Comparison of ENCODE assay signal across 8 mouse cellular contexts in the genomic region with DNA sequence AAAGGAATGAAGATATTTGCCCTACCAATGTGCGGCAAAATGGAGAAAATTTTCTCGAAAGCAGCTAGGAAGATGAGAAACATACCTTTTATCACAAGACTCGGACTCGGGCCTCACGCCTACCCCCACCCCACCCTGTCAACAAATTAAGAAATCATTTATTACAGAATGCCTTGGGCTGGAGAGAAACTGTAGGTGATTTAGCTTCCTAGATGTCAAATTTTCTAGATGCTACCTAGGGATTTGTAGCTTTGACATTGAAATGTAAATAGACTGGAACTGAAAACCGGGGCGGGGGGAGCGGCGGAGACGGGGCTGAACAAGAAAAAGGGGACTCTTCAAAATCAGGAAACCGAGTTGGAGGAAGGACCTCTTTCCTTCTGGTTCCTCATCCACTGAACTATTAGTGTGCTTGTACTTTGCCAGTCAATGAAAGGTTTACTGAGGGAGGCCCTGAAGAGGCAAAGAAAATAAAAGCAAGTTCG. TPM values are rescaled to one million over a fixed set of nuclear protein-coding genes. Genes with fewer than 3 reads are reported as not detected.
DNase-seq lines count a peak whose midpoint lies in the region; ATAC-seq and TF ChIP-seq lines count a peak whose summit lies in the region.

No protein-coding gene starts in this region.

- no peaks in the 10 kb centered on the region for H3K9me3 ChIP-seq in kidney, postnatal 0 days (replicated peaks; ENCODE audit: low read length)
- H3K9me3 ChIP-seq in forebrain, embryonic 13.5 days (replicated peaks): no peaks in the 10 kb centered on the region
- no peaks in the 10 kb centered on the region for H3K9me3 ChIP-seq in midbrain, embryonic 13.5 days

- H3K36me3 ChIP-seq in kidney, postnatal 0 days (ENCODE audit: insufficient read depth, low read length): no peaks in the 10 kb centered on the region
- H3K36me3 ChIP-seq in forebrain, embryonic 13.5 days (ENCODE audit: poor library complexity, severe bottlenecking): no peaks in the 10 kb centered on the region
- H3K36me3 ChIP-seq in midbrain, embryonic 13.5 days: no peaks in the 10 kb centered on the region

- no peaks in the 10 kb centered on the region for H3K4me1 ChIP-seq in kidney, postnatal 0 days (replicated peaks; ENCODE audit: insufficient read depth, low read length)
- H3K4me1 ChIP-seq in forebrain, embryonic 13.5 days: 0 out of 2 replicates have a peak, but pooled peaks cover 7% of the 10 kb centered on the region
- H3K4me1 ChIP-seq in midbrain, embryonic 13.5 days (replicated peaks): peaks cover 7% of the 10 kb centered on the region; the same call in 1 of the 2 replicates

- 27% methylated on average over 12 of the region's 12 CpGs for WGBS in kidney, postnatal 0 days
- 23% methylated on average over 12 of the region's 12 CpGs for WGBS in forebrain, embryonic 13.5 days
- 24% methylated on average over 12 of the region's 12 CpGs for WGBS in midbrain, embryonic 13.5 days

- no peak for TF ChIP-seq CTCF in kidney, postnatal 0 days (IDR thresholded peaks at IDR 0.05; ENCODE audit: low read depth)

- peak overlapping the region; percentile 50 for H3K4me2 ChIP-seq in kidney, postnatal 0 days (ENCODE audit: low read length)
- H3K4me2 ChIP-seq in forebrain, embryonic 13.5 days: peak overlapping the region; percentile 58
- H3K4me2 ChIP-seq in midbrain, embryonic 13.5 days (replicated peaks): peak overlapping the region; percentile 49

- H3K27ac ChIP-seq in kidney, postnatal 0 days: no peak overlapping the region
- no peak overlapping the region; the same call in 1 of the 2 replicates for H3K27ac ChIP-seq in forebrain, embryonic 13.5 days
- peak overlapping the region; percentile 31; the same call in 1 of the 2 replicates for H3K27ac ChIP-seq in midbrain, embryonic 13.5 days

- DNase-seq in kidney, postnatal 0 days (ENCODE audit: low spot score): peak; percentile 9
- no peak for DNase-seq in kidney, adult 18-20 months
- DNase-seq in adipocyte (ENCODE audit: low spot score): peak; percentile 16
- DNase-seq in kidney, postnatal 36 days: peak; percentile 1 to 26
- no peak for DNase-seq in ovary, adult 18-20 months (ENCODE audit: low spot score)
- no peak for DNase-seq in urinary bladder, postnatal 4 days (ENCODE audit: low spot score in 2 of 2)

- no peaks in the 10 kb centered on the region for H3K27me3 ChIP-seq in kidney, postnatal 0 days (ENCODE audit: insufficient read depth, low read length)
- H3K27me3 ChIP-seq in forebrain, embryonic 13.5 days: no peaks in the 10 kb centered on the region
- no peaks in the 10 kb centered on the region for H3K27me3 ChIP-seq in midbrain, embryonic 13.5 days

- peak; percentile 78; the same call in 1 of the 2 replicates for ATAC-seq in kidney, postnatal 0 days (replicated peaks; ENCODE audit: low FRiP score, low read depth)
- peak; percentile 73 for ATAC-seq in forebrain, embryonic 13.5 days
- peak; percentile 82 for ATAC-seq in midbrain, embryonic 13.5 days

- peak overlapping the region; percentile 38 for H3K4me3 ChIP-seq in kidney, postnatal 0 days (replicated peaks; ENCODE audit: low read depth, low read length)
- peak overlapping the region; percentile 46 for H3K4me3 ChIP-seq in forebrain, embryonic 13.5 days
- peak overlapping the region; percentile 48 for H3K4me3 ChIP-seq in midbrain, embryonic 13.5 days (replicated peaks)

- no peak overlapping the region for H3K9ac ChIP-seq in kidney, postnatal 0 days (ENCODE audit: low read depth, low read length)
- peak overlapping the region; percentile 45 for H3K9ac ChIP-seq in forebrain, embryonic 13.5 days
- peak overlapping the region; percentile 52 for H3K9ac ChIP-seq in midbrain, embryonic 13.5 days (replicated peaks)

RNA-seq across cellular contexts. Expression of gene Zc4h2, which starts 0.3 kb away (rescaled TPM):
- 16.7 and 17.4 TPM in 2 replicates for polyA plus RNA-seq in kidney, postnatal 0 days (2015; fragmentation: Nextera tagmentation; extraction: Ambion mirVana)
- polyA plus RNA-seq in forebrain, embryonic 13.5 days (2015; fragmentation: Nextera tagmentation; extraction: Ambion mirVana): 74.4 and 75.8 TPM in 2 replicates
- polyA plus RNA-seq in midbrain, embryonic 13.5 days (2015; fragmentation: Nextera tagmentation; extraction: Ambion mirVana): 82.7 and 89.4 TPM in 2 replicates

RNA-seq across cellular contexts. Expression of gene Zc3h12b, which starts 52.8 kb away (rescaled TPM):
- polyA plus RNA-seq in kidney, postnatal 0 days (2015; fragmentation: Nextera tagmentation; extraction: Ambion mirVana): 1.6 and 1.7 TPM in 2 replicates
- 2.1 and 2.2 TPM in 2 replicates for polyA plus RNA-seq in forebrain, embryonic 13.5 days (2015; fragmentation: Nextera tagmentation; extraction: Ambion mirVana)
- polyA plus RNA-seq in midbrain, embryonic 13.5 days (2015; fragmentation: Nextera tagmentation; extraction: Ambion mirVana): 2.7 TPM in 2 replicates

Comparison
In these comparisons a context has a peak if more than half of its experiments do, and no peak if none do; other contexts are left out.
1. DNase-seq: peak in kidney, postnatal 0 days (single experiment), adipocyte (single experiment) and kidney, postnatal 36 days (2 of 2); none in kidney, adult 18-20 months (single experiment), ovary, adult 18-20 months (single experiment) and urinary bladder, postnatal 4 days (0 of 2).
2. Peak in every context shown above with its lines, with median percentiles within 50 percentile points of each other: ATAC-seq, H3K4me2 ChIP-seq and H3K4me3 ChIP-seq.